Mouse (Mus musculus) ES-E14 (cell line): Measurements from ENCODE around the gene Olfr412. TPM values are rescaled to one million over a fixed set of nuclear protein-coding genes. Genes with fewer than 3 reads are reported as not detected.

Experiments used
- DNase-seq: peaks from one replicate; pipeline ENCODE4 v3.0.0-alpha.2; 2013; ENCODE audit warnings: low read depth, low spot score
- H3K27ac ChIP-seq: 2 replicates; pipeline ENCODE4 v1.5.1; 2012; ENCODE audit warnings: low read depth, mild to moderate bottlenecking, low read length, moderate library complexity, mixed read lengths; ENCODE audit not compliant: poor library complexity, insufficient read depth, severe bottlenecking
- H3K36me3 ChIP-seq: 2 replicates; pipeline ENCODE4 v1.6.1; 2012; ENCODE audit warnings: mild to moderate bottlenecking, low read length, moderate library complexity, mixed read lengths; ENCODE audit not compliant: control insufficient read depth, poor library complexity, insufficient read depth, severe bottlenecking
- H3K4me1 ChIP-seq, 2 experiments: fragments of 150-350 bp in 1 of 2; sonication (generic) in 1 of 2; 2 replicates each; pipeline ENCODE4 v1.6.1; 2012; ENCODE audit warnings: low read length in 2 of 2, mild to moderate bottlenecking in 1 of 2, mixed read lengths in 1 of 2; ENCODE audit not compliant: control insufficient read depth in 2 of 2, insufficient read depth in 2 of 2, poor library complexity in 1 of 2
- H3K4me3 ChIP-seq, 2 experiments: fragments of 150-350 bp in 1 of 2; sonication (generic) in 1 of 2; 2 replicates each; pipeline ENCODE4 v1.5.1; 2012; ENCODE audit warnings: low read length in 2 of 2, low read depth in 1 of 2, mild to moderate bottlenecking in 1 of 2, mixed read lengths in 1 of 2; ENCODE audit not compliant: insufficient read depth in 1 of 2, poor library complexity in 1 of 2, severe bottlenecking in 1 of 2
- H3K9ac ChIP-seq: 2 replicates; pipeline ENCODE4 v1.6.1; 2012; ENCODE audit warnings: low read depth, mild to moderate bottlenecking, low read length, mixed read lengths; ENCODE audit not compliant: poor library complexity, insufficient read depth, severe bottlenecking
- H3K9me3 ChIP-seq: fragments of 150-350 bp; sonication (generic); 2 replicates; pipeline ENCODE4 v1.6.1; 2012; ENCODE audit warnings: low read depth, mild to moderate bottlenecking, low read length; ENCODE audit not compliant: control insufficient read depth, insufficient read depth
- CHD2 ChIP-seq: IDR thresholded peaks from 2 replicates; pipeline ENCODE4 v1.6.1; 2014; ENCODE audit warnings: mild to moderate bottlenecking, low read depth, low read length, inconsistent platforms
- HCFC1 ChIP-seq: IDR thresholded peaks from 2 replicates; pipeline ENCODE4 v1.6.1; 2012; ENCODE audit warnings: low read length, inconsistent platforms, borderline replicate concordance; ENCODE audit not compliant: insufficient read depth
- MAFK ChIP-seq: IDR thresholded peaks from 2 replicates; pipeline ENCODE4 v1.6.1; 2014; ENCODE audit warnings: mild to moderate bottlenecking, low read depth, low read length, inconsistent platforms; ENCODE audit not compliant: insufficient read depth
- ZC3H11A ChIP-seq: IDR thresholded peaks from 2 replicates; pipeline ENCODE4 v1.6.1; 2012; ENCODE audit warnings: low read depth, mild to moderate bottlenecking, inconsistent platforms, low read length, borderline replicate concordance
- ZNF384 ChIP-seq: IDR thresholded peaks from 2 replicates; pipeline ENCODE4 v1.6.1; 2012; ENCODE audit warnings: low read depth, low read length, inconsistent platforms
- in situ Hi-C, 2 experiments: fragments of 600-800 bp; cut with MboI; formaldehyde crosslinking; loops; one replicate each; pipeline ENCODE4 v1.15.1; 2025; ENCODE audit warnings: low sequenced_read_pairs in 2 of 2, inconsistent platforms in 1 of 2; ENCODE audit not compliant: unreplicated experiment in 2 of 2
- total RNA-seq: library from RNA; depleted of rRNA; stranded (reverse); fragments of 300-350 nt; gene quantifications from 2 replicates; pipeline ENCODE4 v1.2.3, GENCODE M21; 2012; rRNA removed

The Olfr412 gene
- total RNA-seq, 1 experiment: not detected

DNA sequence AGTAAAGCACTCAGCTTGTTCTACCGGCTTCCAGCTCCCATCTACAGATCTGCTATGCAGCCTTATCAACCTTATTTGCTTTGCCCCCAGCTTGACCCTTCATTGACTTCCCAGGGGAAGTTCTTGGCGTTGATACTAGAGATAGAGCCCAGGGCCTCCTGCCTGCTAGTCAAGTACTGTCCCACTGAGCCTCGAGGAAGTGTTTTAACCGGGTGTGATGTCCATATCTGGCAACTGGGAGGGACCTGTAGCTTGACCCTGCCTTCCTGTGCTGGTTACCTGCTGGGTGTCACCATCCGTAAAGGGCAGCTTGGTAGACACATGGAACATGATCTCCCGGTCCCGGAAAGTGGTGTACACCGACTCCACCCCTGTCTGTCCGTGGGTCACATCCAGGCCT, 52.2 kb downstream of the Olfr412 start:
- DNase-seq: no peak
- Histone ChIP-seq H3K27ac (no peak overlapping the region), H3K4me1 (no peaks in the 10 kb centered on the region), H3K36me3 (no peaks in the 10 kb centered on the region), H3K9me3 (no peaks in the 10 kb centered on the region), H3K4me3 (no peak overlapping the region), H3K9ac (no peak overlapping the region)
- in situ Hi-C loops: no loop called here
- TF ChIP-seq HCFC1 (no peak), CHD2 (no peak), MAFK (no peak), ZNF384 (no peak)

DNA sequence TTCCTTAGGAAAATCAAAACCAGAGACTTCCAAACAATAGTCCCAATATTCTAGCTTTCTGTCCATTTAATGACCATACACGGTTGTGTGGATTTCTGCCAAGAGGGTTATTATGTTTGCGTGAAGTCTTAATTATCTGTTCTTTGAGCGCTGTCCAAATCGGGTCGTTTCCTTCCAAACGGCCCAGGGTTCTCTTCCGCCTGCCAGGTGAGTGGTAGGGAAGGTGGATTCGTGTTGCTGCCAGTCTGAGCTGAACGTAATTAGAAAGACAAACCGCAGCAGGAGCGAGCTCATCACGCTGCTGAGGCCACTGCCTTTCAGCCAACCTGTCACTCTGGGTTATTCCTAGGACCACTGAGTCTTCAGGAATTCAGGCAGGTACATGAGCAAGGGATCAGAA, 53.9 kb downstream of the Olfr412 start:
- in situ Hi-C loops: no loop called here
- Histone ChIP-seq H3K9me3 (no peaks in the 10 kb centered on the region), H3K9ac (no peak overlapping the region), H3K4me1 (no peaks in the 10 kb centered on the region), H3K4me3 (no peak overlapping the region), H3K27ac (no peak overlapping the region), H3K36me3 (no peaks in the 10 kb centered on the region)
- TF ChIP-seq MAFK: no peak
- TF ChIP-seq ZNF384: no peak
- no peak for TF ChIP-seq CHD2
- TF ChIP-seq ZC3H11A: no peak
- no peak for TF ChIP-seq HCFC1
- no peak for DNase-seq

Other genes with a start within 250 kb of the Olfr412 start
- not detected in 2 replicates for gene Olfr401, start 248.4 kb upstream of the Olfr412 start, total RNA-seq
- not detected in 2 replicates for gene Olfr402, start 208.5 kb upstream of the Olfr412 start, total RNA-seq
- not detected in 2 replicates for gene Olfr403, start 175.8 kb upstream of the Olfr412 start, total RNA-seq
- not detected in 2 replicates for gene Olfr43, start 150.7 kb upstream of the Olfr412 start, total RNA-seq
- not detected in 2 replicates for gene Olfr406, start 102.3 kb upstream of the Olfr412 start, total RNA-seq
- not detected in 2 replicates for gene Olfr59, start 78.3 kb upstream of the Olfr412 start, total RNA-seq
- gene Olfr410, start 24.0 kb upstream of the Olfr412 start, total RNA-seq: not detected in 2 replicates
- not detected in 2 replicates for gene Olfr411, start 9.4 kb upstream of the Olfr412 start, total RNA-seq
- 2.0 and 2.7 TPM in 2 replicates for gene Rap1gap2, start 248.8 kb downstream of the Olfr412 start, total RNA-seq